Mouse (Mus musculus): Measurements from ENCODE around the gene Gatad2a. TPM values are rescaled to one million over a fixed set of nuclear protein-coding genes. Genes with fewer than 3 reads are reported as not detected.

The Gatad2a gene
- polyA plus RNA-seq, 1 experiment from 2014 or later = 52.9 TPM

DNA sequence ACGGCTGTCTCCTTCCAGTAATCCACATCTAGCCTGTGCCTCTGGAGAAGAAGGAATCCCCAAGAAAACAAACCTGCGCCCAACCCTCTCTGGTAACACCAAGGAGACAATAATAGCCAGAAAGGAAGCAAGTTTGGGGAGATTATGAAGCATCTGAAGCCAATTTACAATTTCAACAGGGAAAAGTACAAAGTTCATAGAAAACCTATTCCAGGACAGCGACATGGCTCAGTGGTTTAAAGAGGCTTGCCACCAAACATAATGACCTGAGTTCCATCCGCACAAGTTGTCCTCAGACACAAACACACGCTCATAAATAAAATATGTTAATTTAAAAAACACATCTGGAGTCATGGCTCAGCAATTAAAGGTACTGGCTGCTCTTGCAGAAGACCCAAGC, 21.4 kb downstream of the Gatad2a start:
- peak overlapping the region; percentile 88 for H3K27ac ChIP-seq (ENCODE audit: low read depth, low read length)
- H3K9me3 ChIP-seq (replicated peaks; ENCODE audit: control insufficient read depth, low read length) = no peaks in the 10 kb centered on the region
- H3K36me3 ChIP-seq (ENCODE audit: control insufficient read depth, insufficient read depth, low read length) = no peaks in the 10 kb centered on the region
- H3K4me1 ChIP-seq (ENCODE audit: control insufficient read depth, insufficient read depth, low read length) = peaks cover 30% of the 10 kb centered on the region
- no peak for ATAC-seq (replicated peaks; ENCODE audit: insufficient number of reproducible peaks, low FRiP score, low TSS enrichment)
- WGBS (ENCODE audit: insufficient replicate concordance) = 34% methylated on average over 5 of the region's 5 CpGs
- H3K27me3 ChIP-seq (ENCODE audit: control insufficient read depth, insufficient read depth, low read length) = no peaks in the 10 kb centered on the region
- H3K4me3 ChIP-seq (ENCODE audit: low read depth, low read length) = peak overlapping the region; percentile 94
- peak overlapping the region; percentile 74 for H3K4me2 ChIP-seq
- H3K9ac ChIP-seq (ENCODE audit: low read depth, low read length) = peak overlapping the region; percentile 95

DNA sequence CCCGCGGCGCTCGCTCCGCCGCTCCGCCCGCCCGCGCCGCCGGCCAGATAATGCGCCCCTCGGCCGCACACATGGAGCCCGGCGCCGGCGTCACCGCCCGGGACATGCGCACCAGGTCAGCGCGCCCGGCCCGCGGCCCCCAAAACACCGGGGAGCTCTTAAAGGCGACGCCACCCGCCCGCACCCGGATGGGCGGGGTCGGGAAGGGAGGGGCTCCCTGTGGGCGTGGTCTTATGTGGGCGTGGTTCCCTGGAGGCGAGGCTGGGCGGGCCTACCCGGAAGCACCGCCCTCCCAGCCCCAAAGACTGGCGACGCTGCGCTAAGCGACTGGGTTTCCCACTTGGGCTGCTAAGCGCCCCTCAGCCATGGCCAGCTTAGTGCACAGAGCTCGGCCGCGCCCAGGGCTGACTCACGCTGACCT, 22.0 kb downstream of the Gatad2a start:
- no peaks in the 10 kb centered on the region for H3K36me3 ChIP-seq (ENCODE audit: control insufficient read depth, insufficient read depth, low read length)
- H3K9ac ChIP-seq (ENCODE audit: low read depth, low read length) = peak overlapping the region; percentile 95
- H3K4me3 ChIP-seq (ENCODE audit: low read depth, low read length) = peak overlapping the region; percentile 94
- peak overlapping the region; percentile 88 for H3K27ac ChIP-seq (ENCODE audit: low read depth, low read length)
- peak overlapping the region; percentile 74 for H3K4me2 ChIP-seq
- no peaks in the 10 kb centered on the region for H3K9me3 ChIP-seq (replicated peaks; ENCODE audit: control insufficient read depth, low read length)
- WGBS (ENCODE audit: insufficient replicate concordance) = 0% methylated on average over 49 of the region's 50 CpGs
- peaks cover 34% of the 10 kb centered on the region for H3K4me1 ChIP-seq (ENCODE audit: control insufficient read depth, insufficient read depth, low read length)
- peak; percentile 95 for ATAC-seq (replicated peaks; ENCODE audit: insufficient number of reproducible peaks, low FRiP score, low TSS enrichment)
- H3K27me3 ChIP-seq (ENCODE audit: control insufficient read depth, insufficient read depth, low read length) = no peaks in the 10 kb centered on the region

DNA sequence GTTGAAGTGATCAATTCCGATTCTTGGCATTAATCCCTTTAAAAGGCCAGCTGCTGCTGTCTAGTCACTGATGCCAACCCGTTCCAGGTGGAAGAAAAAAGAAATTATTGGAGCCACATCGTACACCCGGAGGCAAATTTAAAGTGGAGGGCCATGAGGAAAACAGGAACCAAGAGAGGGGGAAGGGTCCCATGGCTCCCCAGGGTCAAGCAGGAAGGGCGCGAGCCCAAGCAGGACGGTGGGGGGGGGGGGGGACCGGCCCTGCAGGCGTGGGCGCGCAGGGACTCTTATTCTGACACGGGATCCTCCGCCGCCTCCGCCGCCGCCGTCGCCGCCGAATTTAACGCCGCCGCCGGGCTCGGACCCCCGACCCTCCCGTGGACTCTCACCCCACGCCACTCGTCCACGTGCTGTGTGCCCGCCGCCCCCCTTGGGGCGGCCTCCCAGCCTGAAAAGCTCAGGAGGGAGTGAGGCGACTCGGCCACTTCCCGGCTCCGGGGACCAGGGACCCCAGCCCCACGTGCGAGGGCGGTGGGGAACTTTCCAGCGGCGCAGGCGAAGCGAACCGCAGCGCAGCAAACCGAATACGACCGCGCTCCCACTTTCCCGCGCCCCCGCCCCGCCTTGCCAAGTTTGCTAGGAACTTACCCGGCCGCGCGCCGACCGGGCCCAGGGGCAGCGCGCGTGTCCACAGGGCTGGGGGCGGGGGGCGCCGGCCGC, 22.6 kb downstream of the Gatad2a start:
- Histone ChIP-seq H3K4me3 (ENCODE audit: low read depth, low read length) (peak overlapping the region; percentile 94), H3K9ac (ENCODE audit: low read depth, low read length) (peak overlapping the region; percentile 95), H3K27ac (ENCODE audit: low read depth, low read length) (peak overlapping the region; percentile 88), H3K27me3 (ENCODE audit: control insufficient read depth, insufficient read depth, low read length) (no peaks in the 10 kb centered on the region), H3K36me3 (ENCODE audit: control insufficient read depth, insufficient read depth, low read length) (no peaks in the 10 kb centered on the region), H3K9me3 (replicated peaks; ENCODE audit: control insufficient read depth, low read length) (no peaks in the 10 kb centered on the region), H3K4me2 (peak overlapping the region; percentile 74), H3K4me1 (ENCODE audit: control insufficient read depth, insufficient read depth, low read length) (peaks cover 34% of the 10 kb centered on the region)
- WGBS (ENCODE audit: insufficient replicate concordance) = under 1% methylated on average over 59 of the region's 68 CpGs
- ATAC-seq (replicated peaks; ENCODE audit: insufficient number of reproducible peaks, low FRiP score, low TSS enrichment) = peak; percentile 24

DNA sequence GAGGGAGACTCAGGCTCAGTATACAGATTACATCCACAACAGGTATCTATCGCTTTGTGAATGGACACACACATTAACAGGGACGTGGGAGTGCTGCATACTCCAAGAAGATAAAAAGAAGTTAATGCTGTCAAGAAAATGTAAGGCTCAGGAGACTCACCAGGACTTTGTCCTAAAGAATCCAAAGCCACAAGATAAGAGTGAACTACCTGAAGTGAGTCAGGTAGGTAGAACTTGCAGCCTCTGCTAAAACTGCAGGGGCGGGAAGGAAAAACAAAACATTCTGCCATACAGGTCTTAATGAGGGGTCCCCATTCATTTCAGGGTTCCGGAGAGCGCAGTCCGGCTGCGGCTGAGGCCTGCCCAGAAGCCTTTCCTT, 23.1 kb downstream of the Gatad2a start:
- Histone ChIP-seq H3K4me3 (ENCODE audit: low read depth, low read length) (peak overlapping the region; percentile 94), H3K9ac (ENCODE audit: low read depth, low read length) (peak overlapping the region; percentile 95), H3K27me3 (ENCODE audit: control insufficient read depth, insufficient read depth, low read length) (no peaks in the 10 kb centered on the region), H3K27ac (ENCODE audit: low read depth, low read length) (no peak overlapping the region), H3K4me2 (peak overlapping the region; percentile 74), H3K36me3 (ENCODE audit: control insufficient read depth, insufficient read depth, low read length) (no peaks in the 10 kb centered on the region), H3K9me3 (replicated peaks; ENCODE audit: control insufficient read depth, low read length) (no peaks in the 10 kb centered on the region), H3K4me1 (ENCODE audit: control insufficient read depth, insufficient read depth, low read length) (peaks cover 34% of the 10 kb centered on the region)
- WGBS (ENCODE audit: insufficient replicate concordance) = 13% methylated on average over 7 of the region's 7 CpGs
- ATAC-seq (replicated peaks; ENCODE audit: insufficient number of reproducible peaks, low FRiP score, low TSS enrichment) = no peak

DNA sequence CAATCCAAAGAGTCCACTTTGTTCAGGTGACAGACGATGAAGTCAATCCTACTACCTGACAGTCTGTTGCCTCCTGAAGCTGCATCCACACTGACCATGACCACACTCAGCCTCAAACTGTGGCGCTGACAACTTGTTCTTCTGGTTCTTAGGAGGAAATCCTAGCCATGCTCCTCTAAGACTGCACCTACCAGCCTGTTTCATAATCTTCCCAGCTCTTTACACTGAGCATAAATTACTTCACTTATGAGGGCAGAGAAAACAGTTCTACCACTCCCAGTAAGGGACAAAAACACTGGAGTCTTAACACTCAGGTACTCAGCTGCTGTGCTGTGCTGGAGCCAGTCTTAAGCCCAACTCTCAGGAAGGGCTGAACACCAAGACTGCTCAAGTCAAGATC, 25.3 kb downstream of the Gatad2a start:
- no peak overlapping the region for H3K27ac ChIP-seq (ENCODE audit: low read depth, low read length)
- WGBS (ENCODE audit: insufficient replicate concordance) = 68% methylated on average over 2 of the region's 2 CpGs
- peaks cover 45% of the 10 kb centered on the region for H3K4me1 ChIP-seq (ENCODE audit: control insufficient read depth, insufficient read depth, low read length)
- H3K36me3 ChIP-seq (ENCODE audit: control insufficient read depth, insufficient read depth, low read length) = no peaks in the 10 kb centered on the region
- H3K4me2 ChIP-seq = peak overlapping the region; percentile 74; the same call in 1 of the 2 replicates
- no peaks in the 10 kb centered on the region for H3K27me3 ChIP-seq (ENCODE audit: control insufficient read depth, insufficient read depth, low read length)
- H3K9me3 ChIP-seq (replicated peaks; ENCODE audit: control insufficient read depth, low read length) = no peaks in the 10 kb centered on the region
- peak overlapping the region; percentile 36; the same call in 1 of the 2 replicates for H3K9ac ChIP-seq (ENCODE audit: low read depth, low read length)
- H3K4me3 ChIP-seq (ENCODE audit: low read depth, low read length) = no peak overlapping the region
- ATAC-seq (replicated peaks; ENCODE audit: insufficient number of reproducible peaks, low FRiP score, low TSS enrichment) = no peak

DNA sequence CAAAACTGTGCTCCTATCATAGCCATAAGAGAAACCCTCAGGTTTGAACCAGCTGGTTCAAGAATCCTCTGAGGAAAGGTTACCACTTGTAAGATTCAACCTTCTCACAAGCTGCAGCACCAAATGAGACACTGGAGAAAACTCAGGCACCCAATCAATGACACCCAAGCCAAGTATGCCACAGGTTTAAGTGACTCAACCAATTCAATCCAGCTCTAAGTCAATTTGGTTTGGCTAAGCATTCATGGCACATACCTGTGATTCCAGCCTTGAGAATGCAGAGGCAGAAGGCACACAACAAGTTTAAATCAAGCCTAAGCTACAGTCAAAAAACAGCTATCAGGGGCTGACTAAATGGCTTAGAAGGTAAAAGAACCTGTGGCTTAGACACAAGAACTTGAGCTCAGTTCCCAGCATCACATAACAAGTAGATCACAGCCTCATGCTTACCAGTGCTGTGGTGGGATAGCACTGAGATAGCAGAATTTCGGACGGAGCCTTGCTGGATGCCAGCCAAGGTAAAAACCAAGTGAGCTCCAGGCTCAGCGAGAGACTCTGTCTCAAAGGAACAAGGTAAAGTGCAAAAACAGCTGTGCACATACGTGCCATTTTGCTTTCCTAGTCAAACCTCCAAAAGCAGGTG, 28.8 kb downstream of the Gatad2a start:
- no peaks in the 10 kb centered on the region for H3K27me3 ChIP-seq (ENCODE audit: control insufficient read depth, insufficient read depth, low read length)
- no peak overlapping the region for H3K9ac ChIP-seq (ENCODE audit: low read depth, low read length)
- WGBS (ENCODE audit: insufficient replicate concordance) = 72% methylated on average over 4 of the region's 4 CpGs
- no peaks in the 10 kb centered on the region for H3K36me3 ChIP-seq (ENCODE audit: control insufficient read depth, insufficient read depth, low read length)
- no peak for ATAC-seq (replicated peaks; ENCODE audit: insufficient number of reproducible peaks, low FRiP score, low TSS enrichment)
- peaks cover 39% of the 10 kb centered on the region for H3K4me1 ChIP-seq (ENCODE audit: control insufficient read depth, insufficient read depth, low read length)
- no peak overlapping the region for H3K27ac ChIP-seq (ENCODE audit: low read depth, low read length)
- H3K9me3 ChIP-seq (replicated peaks; ENCODE audit: control insufficient read depth, low read length) = no peaks in the 10 kb centered on the region
- no peak overlapping the region for H3K4me2 ChIP-seq
- H3K4me3 ChIP-seq (ENCODE audit: low read depth, low read length) = no peak overlapping the region

DNA sequence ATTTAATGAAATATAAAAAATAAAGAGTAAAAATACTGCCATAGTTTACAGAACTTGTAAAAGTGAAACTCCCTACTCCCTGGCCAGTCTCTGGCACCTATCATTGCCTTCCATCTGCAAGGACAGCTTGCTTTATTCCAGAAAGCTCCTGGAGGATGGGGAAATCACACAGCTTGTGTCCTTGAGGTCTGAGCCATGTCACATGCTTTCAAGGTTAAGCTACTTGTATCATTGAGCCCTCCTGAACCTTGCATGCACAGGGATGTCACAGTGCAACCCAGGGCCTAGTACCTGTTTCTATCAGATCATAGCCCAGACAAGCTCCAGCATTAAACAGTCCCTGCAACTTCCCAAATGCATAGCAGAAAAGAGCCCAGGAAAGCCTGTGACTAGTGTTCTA, 36.9 kb downstream of the Gatad2a start:
- ATAC-seq (replicated peaks; ENCODE audit: insufficient number of reproducible peaks, low FRiP score, low TSS enrichment) = no peak
- H3K27me3 ChIP-seq (ENCODE audit: control insufficient read depth, insufficient read depth, low read length) = no peaks in the 10 kb centered on the region
- H3K9ac ChIP-seq (ENCODE audit: low read depth, low read length) = no peak overlapping the region
- H3K4me1 ChIP-seq (ENCODE audit: control insufficient read depth, insufficient read depth, low read length) = peaks cover 43% of the 10 kb centered on the region
- no peak overlapping the region for H3K4me2 ChIP-seq
- H3K9me3 ChIP-seq (replicated peaks; ENCODE audit: control insufficient read depth, low read length) = no peaks in the 10 kb centered on the region
- no peak overlapping the region for H3K27ac ChIP-seq (ENCODE audit: low read depth, low read length)
- H3K4me3 ChIP-seq (ENCODE audit: low read depth, low read length) = no peak overlapping the region
- no peaks in the 10 kb centered on the region for H3K36me3 ChIP-seq (ENCODE audit: control insufficient read depth, insufficient read depth, low read length)

DNA sequence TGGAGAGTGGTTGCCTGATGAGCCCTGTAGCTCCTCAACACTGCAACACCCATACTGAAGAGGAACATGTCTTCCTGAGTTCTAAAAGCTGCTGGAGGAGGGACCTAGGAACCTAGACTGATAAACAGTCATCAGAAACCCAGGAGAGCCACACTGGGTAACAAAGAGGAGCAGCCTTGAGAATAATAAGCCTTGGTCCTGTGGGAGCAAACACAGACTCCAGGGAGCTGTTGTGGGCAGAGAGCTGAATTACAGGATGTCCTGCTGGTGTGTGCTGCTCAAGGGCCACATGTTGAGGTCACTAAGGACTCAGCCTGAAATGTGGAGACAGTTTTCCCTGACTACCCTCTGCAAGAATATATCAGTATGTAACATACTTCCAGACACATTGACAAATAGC, 38.3 kb downstream of the Gatad2a start:
- Histone ChIP-seq H3K27me3 (ENCODE audit: control insufficient read depth, insufficient read depth, low read length) (no peaks in the 10 kb centered on the region), H3K36me3 (ENCODE audit: control insufficient read depth, insufficient read depth, low read length) (no peaks in the 10 kb centered on the region), H3K4me3 (ENCODE audit: low read depth, low read length) (no peak overlapping the region), H3K9me3 (replicated peaks; ENCODE audit: control insufficient read depth, low read length) (no peaks in the 10 kb centered on the region), H3K4me2 (no peak overlapping the region), H3K9ac (ENCODE audit: low read depth, low read length) (no peak overlapping the region), H3K27ac (ENCODE audit: low read depth, low read length) (no peak overlapping the region), H3K4me1 (ENCODE audit: control insufficient read depth, insufficient read depth, low read length) (peaks cover 45% of the 10 kb centered on the region)
- no peak for ATAC-seq (replicated peaks; ENCODE audit: insufficient number of reproducible peaks, low FRiP score, low TSS enrichment)

DNA sequence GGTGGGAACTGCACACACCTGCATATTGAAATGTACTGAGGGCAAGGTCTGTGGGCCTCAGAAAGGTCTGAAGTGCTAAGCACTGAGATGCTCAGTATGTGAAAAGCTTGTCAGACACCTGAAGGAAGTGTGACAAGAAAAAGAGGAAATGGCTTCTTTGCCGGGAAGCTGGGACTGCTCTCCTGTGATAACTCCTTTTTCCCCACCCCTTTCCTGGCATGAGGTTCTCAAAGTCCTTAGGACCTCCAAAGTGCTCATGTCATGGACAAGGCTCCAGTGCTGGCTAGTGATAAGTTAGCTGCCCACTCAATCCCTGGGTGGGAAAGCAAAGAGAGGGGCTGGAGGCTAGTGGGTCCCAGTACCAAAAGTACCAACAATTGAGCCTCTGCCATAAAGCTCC, 38.8 kb downstream of the Gatad2a start:
- WGBS (ENCODE audit: insufficient replicate concordance) = 34% methylated on average over 1 of the region's 1 CpGs
- ATAC-seq (replicated peaks; ENCODE audit: insufficient number of reproducible peaks, low FRiP score, low TSS enrichment) = no peak
- H3K27ac ChIP-seq (ENCODE audit: low read depth, low read length) = no peak overlapping the region

More for the DNA sequence above, 38.8 kb downstream of the Gatad2a start:
- Histone ChIP-seq H3K36me3 (ENCODE audit: control insufficient read depth, insufficient read depth, low read length) (no peaks in the 10 kb centered on the region), H3K27me3 (ENCODE audit: control insufficient read depth, insufficient read depth, low read length) (no peaks in the 10 kb centered on the region), H3K4me3 (ENCODE audit: low read depth, low read length) (no peak overlapping the region), H3K9ac (ENCODE audit: low read depth, low read length) (no peak overlapping the region), H3K4me2 (no peak overlapping the region), H3K4me1 (ENCODE audit: control insufficient read depth, insufficient read depth, low read length) (peaks cover 45% of the 10 kb centered on the region), H3K9me3 (replicated peaks; ENCODE audit: control insufficient read depth, low read length) (no peaks in the 10 kb centered on the region)

Measured in heart, embryonic 11.5 days (tissue).